Mouse (Mus musculus) MEL (cell line): ENCODE results near the gene Sobp. TPM values are rescaled to one million over a fixed set of nuclear protein-coding genes. Genes with fewer than 3 reads are reported as not detected.

Experiments used
- DNase-seq: peaks from one replicate; pipeline ENCODE4 v3.0.0; 2011; ENCODE audit warnings: low read depth, low spot score
- H3K27ac ChIP-seq: 2 replicates; pipeline ENCODE4 v1.5.1; 2012; ENCODE audit warnings: low read depth, mild to moderate bottlenecking, control low read depth, low read length, moderate library complexity; ENCODE audit not compliant: control insufficient read depth
- H3K27me3 ChIP-seq, 2 experiments: fragments of 150-350 bp in 1 of 2; sonication (generic) in 1 of 2; 2 replicates each; pipeline ENCODE4 v1.6.1; 2012; ENCODE audit warnings: low read length in 2 of 2, mild to moderate bottlenecking in 2 of 2, improper control_type of control experiment in 1 of 2, moderate library complexity in 1 of 2; ENCODE audit not compliant: insufficient read depth in 2 of 2, control insufficient read depth in 1 of 2
- H3K36me3 ChIP-seq, 2 experiments: 2 replicates each; pipeline ENCODE4 v1.6.1; 2012 to 2014; ENCODE audit warnings: low read length in 2 of 2, improper control_type of control experiment in 1 of 2, inconsistent platforms in 1 of 2, mild to moderate bottlenecking in 1 of 2; ENCODE audit not compliant: insufficient read depth in 2 of 2, control insufficient read depth in 1 of 2
- H3K4me1 ChIP-seq, 2 experiments: fragments of 150-350 bp in 1 of 2; sonication (generic) in 1 of 2; 2 replicates each; pipeline ENCODE4 v1.6.1; 2012; ENCODE audit warnings: low read length in 2 of 2, improper control_type of control experiment in 1 of 2, mild to moderate bottlenecking in 1 of 2; ENCODE audit not compliant: insufficient read depth in 2 of 2, control insufficient read depth in 1 of 2
- H3K4me3 ChIP-seq, 2 experiments: fragments of 150-350 bp in 1 of 2; sonication (generic) in 1 of 2; 2 replicates each; pipeline ENCODE4 v1.5.1; 2012; ENCODE audit warnings: low read depth in 2 of 2, low read length in 2 of 2, mild to moderate bottlenecking in 2 of 2, moderate library complexity in 2 of 2, control low read depth in 1 of 2, improper control_type of control experiment in 1 of 2; ENCODE audit not compliant: control insufficient read depth in 1 of 2, insufficient read depth in 1 of 2
- H3K79me2 ChIP-seq: 2 replicates; pipeline ENCODE4 v1.6.1; 2012; ENCODE audit warnings: mild to moderate bottlenecking, low read length, moderate library complexity; ENCODE audit not compliant: control insufficient read depth, poor library complexity, insufficient read depth
- H3K9ac ChIP-seq: 2 replicates; pipeline ENCODE4 v1.6.1; 2012; ENCODE audit warnings: low read depth, mild to moderate bottlenecking, control low read depth, low read length, moderate library complexity; ENCODE audit not compliant: control insufficient read depth, poor library complexity, severe bottlenecking
- H3K9me3 ChIP-seq: fragments of 150-350 bp; sonication (generic); replicated peaks from 2 replicates; pipeline ENCODE4 v1.6.1; 2012; ENCODE audit warnings: mild to moderate bottlenecking, low read length, improper control_type of control experiment, moderate library complexity; ENCODE audit not compliant: insufficient read depth
- BHLHE40 ChIP-seq: IDR thresholded peaks from 2 replicates; pipeline ENCODE4 v1.6.1; 2012; ENCODE audit warnings: low read depth, mild to moderate bottlenecking, inconsistent platforms, low read length, improper control_type of control experiment, borderline replicate concordance
- CHD1 ChIP-seq: IDR thresholded peaks from 2 replicates; pipeline ENCODE4 v1.6.1; 2012; ENCODE audit warnings: low read depth, mild to moderate bottlenecking, inconsistent platforms, low read length, improper control_type of control experiment
- CHD2 ChIP-seq: IDR thresholded peaks from 2 replicates; pipeline ENCODE4 v1.6.1; 2011; ENCODE audit warnings: low read length, improper control_type of control experiment
- ELF1 ChIP-seq: IDR thresholded peaks from 2 replicates; pipeline ENCODE4 v1.6.1; 2014; ENCODE audit warnings: low read depth, mild to moderate bottlenecking, inconsistent platforms, low read length, improper control_type of control experiment, moderate library complexity
- JUND ChIP-seq: IDR thresholded peaks from 2 replicates; pipeline ENCODE4 v1.6.1; 2011; ENCODE audit warnings: low read depth, mild to moderate bottlenecking, improper control_type of control experiment, low read length
- KAT2A ChIP-seq: conservative IDR thresholded peaks from 2 replicates; pipeline ENCODE4 v1.6.1; 2012; ENCODE audit warnings: low read depth, low read length, improper control_type of control experiment, inconsistent platforms
- MAFK ChIP-seq: IDR thresholded peaks from 2 replicates; pipeline ENCODE4 v1.6.1; 2011; ENCODE audit warnings: low read depth, mild to moderate bottlenecking, low read length, improper control_type of control experiment, borderline replicate concordance
- MAX ChIP-seq: IDR thresholded peaks from 2 replicates; pipeline ENCODE4 v1.6.1; 2011; ENCODE audit warnings: low read length, improper control_type of control experiment
- MEF2A ChIP-seq: IDR thresholded peaks from 2 replicates; pipeline ENCODE4 v1.6.1; 2014; ENCODE audit warnings: low read depth, mild to moderate bottlenecking, inconsistent platforms, low read length, improper control_type of control experiment; ENCODE audit not compliant: poor library complexity, insufficient replicate concordance, severe bottlenecking; ENCODE audit errors: extremely low read depth
- MYC ChIP-seq: IDR thresholded peaks from 2 replicates; pipeline ENCODE4 v1.6.1; 2011; ENCODE audit warnings: low read depth, mild to moderate bottlenecking, low read length, improper control_type of control experiment, moderate library complexity
- NELFE ChIP-seq: IDR thresholded peaks from 2 replicates; pipeline ENCODE4 v1.6.1; 2011; ENCODE audit warnings: low read depth, low read length, improper control_type of control experiment
- NRF1 ChIP-seq: IDR thresholded peaks from 2 replicates; pipeline ENCODE4 v1.6.1; 2014; ENCODE audit warnings: low read depth, mild to moderate bottlenecking, inconsistent platforms, low read length, improper control_type of control experiment, moderate library complexity; ENCODE audit not compliant: poor library complexity, insufficient read depth, severe bottlenecking
- POLR2A ChIP-seq, 2 experiments: IDR thresholded peaks; 2 replicates each; pipeline ENCODE4 v1.6.1; 2011 to 2012; ENCODE audit warnings: low read length in 2 of 2, mild to moderate bottlenecking in 2 of 2, control low read depth in 1 of 2, improper control_type of control experiment in 1 of 2, low read depth in 1 of 2, moderate library complexity in 1 of 2; ENCODE audit not compliant: control insufficient read depth in 1 of 2, insufficient read depth in 1 of 2, poor library complexity in 1 of 2
- POLR2AphosphoS5 ChIP-seq: IDR thresholded peaks from 2 replicates; pipeline ENCODE4 v1.6.1; 2012; ENCODE audit warnings: low read depth, borderline replicate concordance, mild to moderate bottlenecking, inconsistent platforms, low read length, moderate library complexity, mixed read lengths
- RAD21 ChIP-seq: IDR thresholded peaks from 2 replicates; pipeline ENCODE4 v1.6.1; 2011; ENCODE audit warnings: mild to moderate bottlenecking, low read depth, low read length, improper control_type of control experiment
- SIN3A ChIP-seq: IDR thresholded peaks from 2 replicates; pipeline ENCODE4 v1.6.1; 2012; ENCODE audit warnings: low read length, improper control_type of control experiment, inconsistent platforms
- TAL1 ChIP-seq: IDR thresholded peaks from 2 replicates; pipeline ENCODE4 v1.6.1; 2012; ENCODE audit warnings: mild to moderate bottlenecking, inconsistent platforms, low read length, moderate library complexity, mixed read lengths
- TBP ChIP-seq: IDR thresholded peaks from 2 replicates; pipeline ENCODE4 v1.8.0; 2011; ENCODE audit warnings: low read depth, low read length, improper control_type of control experiment
- TCF12 ChIP-seq: IDR thresholded peaks from 2 replicates; pipeline ENCODE4 v1.6.1; 2014; ENCODE audit warnings: low read depth, mild to moderate bottlenecking, inconsistent platforms, low read length, improper control_type of control experiment, moderate library complexity
- UBTF ChIP-seq: IDR thresholded peaks from 2 replicates; pipeline ENCODE4 v1.6.1; 2012; ENCODE audit warnings: low read depth, mild to moderate bottlenecking, inconsistent platforms, low read length, improper control_type of control experiment, moderate library complexity, borderline replicate concordance; ENCODE audit not compliant: insufficient read depth
- USF1 ChIP-seq: IDR thresholded peaks from 2 replicates; pipeline ENCODE4 v1.6.1; 2014; ENCODE audit warnings: low read depth, mild to moderate bottlenecking, inconsistent platforms, low read length, improper control_type of control experiment, moderate library complexity
- USF2 ChIP-seq, 2 experiments: IDR thresholded peaks; 2 replicates each; pipeline ENCODE4 v1.6.1; 2011 to 2012; ENCODE audit warnings: improper control_type of control experiment in 2 of 2, low read length in 2 of 2, borderline replicate concordance in 1 of 2, inconsistent platforms in 1 of 2, low read depth in 1 of 2, mild to moderate bottlenecking in 1 of 2; ENCODE audit not compliant: insufficient read depth in 1 of 2
- ZKSCAN1 ChIP-seq: IDR thresholded peaks from 2 replicates; pipeline ENCODE4 v1.6.1; 2012; ENCODE audit warnings: low read depth, mild to moderate bottlenecking, inconsistent platforms, low read length, improper control_type of control experiment, moderate library complexity
- ZMIZ1 ChIP-seq: IDR thresholded peaks from 2 replicates; pipeline ENCODE4 v1.6.1; 2012; ENCODE audit warnings: low read depth, mild to moderate bottlenecking, inconsistent platforms, low read length, improper control_type of control experiment, moderate library complexity
- polyA plus RNA-seq, 2 experiments: library from polyadenylated mRNA; stranded (reverse) in 1 of 2; unstranded in 1 of 2; fragments of >175 nt in 1 of 2; fragments of >200 nt in 1 of 2; gene quantifications; 2 replicates each; pipeline versions ENCODE4 v1.2.1 to v1.2.4; 2012; ENCODE audit warnings: low replicate concordance in 2 of 2, low read depth in 1 of 2; ENCODE audit not compliant: insufficient read length in 2 of 2, insufficient read depth in 1 of 2, missing spikeins in 1 of 2
- total RNA-seq: library from RNA; depleted of rRNA; stranded (reverse); fragments of 300-350 nt; gene quantifications from 2 replicates; pipeline ENCODE4 v1.2.3, GENCODE M21; 2012

The Sobp gene
- total and polyA plus RNA-seq, 3 experiments = not detected

GRCm38 (mm10) chr10:43112296-43112695 is 62.0 kb downstream of the Sobp start:
- Histone ChIP-seq H3K4me3 (no peak overlapping the region), H3K9me3 (no peaks in the 10 kb centered on the region), H3K27ac (no peak overlapping the region), H3K9ac (no peak overlapping the region), H3K36me3 (no peaks in the 10 kb centered on the region), H3K79me2 (no peaks in the 10 kb centered on the region), H3K27me3 (peaks cover 0 to 3% of the 10 kb centered on the region in 2 experiments; a peak in 2 of 4 replicates), H3K4me1 (no peaks in the 10 kb centered on the region)
- no peak for DNase-seq
- no peak for TF ChIP-seq USF1
- TF ChIP-seq UBTF = no peak
- TF ChIP-seq BHLHE40 = no peak
- TF ChIP-seq TAL1 = no peak
- TF ChIP-seq TCF12 = no peak
- no peak for TF ChIP-seq RAD21
- no peak for TF ChIP-seq USF2 (IDR thresholded peaks at IDR 0.05; ENCODE audit: borderline replicate concordance in 1 of 2, insufficient read depth in 1 of 2, low read depth in 1 of 2, low read length in 2 of 2)
- TF ChIP-seq MEF2A = no peak
- TF ChIP-seq SIN3A = no peak
- TF ChIP-seq ZKSCAN1 = no peak
- no peak for TF ChIP-seq TBP
- no peak for TF ChIP-seq MAFK
- TF ChIP-seq ELF1 = no peak

GRCm38 (mm10) chr10:43106616-43107015 is 67.7 kb downstream of the Sobp start:
- TF ChIP-seq RAD21 = no peak
- TF ChIP-seq CHD1 = no peak
- TF ChIP-seq ZMIZ1 = no peak
- no peak for TF ChIP-seq MAFK
- no peak for TF ChIP-seq TAL1
- TF ChIP-seq POLR2AphosphoS5 = no peak
- no peak for TF ChIP-seq MYC
- no peak for TF ChIP-seq NELFE
- no peak for TF ChIP-seq KAT2A
- TF ChIP-seq POLR2A (IDR thresholded peaks at IDR 0.05; ENCODE audit: control insufficient read depth in 1 of 2, insufficient read depth in 1 of 2, low read depth in 1 of 2, low read length in 2 of 2, poor library complexity in 1 of 2) = no peak
- TF ChIP-seq TCF12 = no peak
- TF ChIP-seq MAX = no peak
- TF ChIP-seq SIN3A = no peak
- TF ChIP-seq NRF1 = no peak
- TF ChIP-seq USF1 = no peak
- no peak for TF ChIP-seq JUND
- TF ChIP-seq CHD2 = no peak
- H3K27ac ChIP-seq = no peak overlapping the region
- DNase-seq = no peak
- H3K4me3 ChIP-seq = no peak overlapping the region
- H3K79me2 ChIP-seq = no peaks in the 10 kb centered on the region
- H3K9ac ChIP-seq = no peak overlapping the region
- no peaks in the 10 kb centered on the region for H3K36me3 ChIP-seq
- H3K4me1 ChIP-seq = no peaks in the 10 kb centered on the region
- H3K9me3 ChIP-seq = no peaks in the 10 kb centered on the region
- peaks cover 0 to 3% of the 10 kb centered on the region in 2 experiments; a peak in 3 of 4 replicates for H3K27me3 ChIP-seq
